Mouse (Mus musculus) testis, postnatal 14 days (tissue): Measurements from ENCODE around the gene Clmn.

ENCODE experiments used
- DNase-seq: peaks from one replicate; pipeline ENCODE4 v3.0.0; 2021; ENCODE audit warnings: low spot score

Gene Clmn

GRCm38 (mm10) chr12:104864439-104865165 lies at the start of gene Clmn:
Gene Clmn (minus strand): TSS chr12:104865076.
- no peak for DNase-seq

GRCm38 (mm10) chr12:104912990-104913389 lies 48.1 kb upstream of the Clmn start:
- no peak for DNase-seq

DNA sequence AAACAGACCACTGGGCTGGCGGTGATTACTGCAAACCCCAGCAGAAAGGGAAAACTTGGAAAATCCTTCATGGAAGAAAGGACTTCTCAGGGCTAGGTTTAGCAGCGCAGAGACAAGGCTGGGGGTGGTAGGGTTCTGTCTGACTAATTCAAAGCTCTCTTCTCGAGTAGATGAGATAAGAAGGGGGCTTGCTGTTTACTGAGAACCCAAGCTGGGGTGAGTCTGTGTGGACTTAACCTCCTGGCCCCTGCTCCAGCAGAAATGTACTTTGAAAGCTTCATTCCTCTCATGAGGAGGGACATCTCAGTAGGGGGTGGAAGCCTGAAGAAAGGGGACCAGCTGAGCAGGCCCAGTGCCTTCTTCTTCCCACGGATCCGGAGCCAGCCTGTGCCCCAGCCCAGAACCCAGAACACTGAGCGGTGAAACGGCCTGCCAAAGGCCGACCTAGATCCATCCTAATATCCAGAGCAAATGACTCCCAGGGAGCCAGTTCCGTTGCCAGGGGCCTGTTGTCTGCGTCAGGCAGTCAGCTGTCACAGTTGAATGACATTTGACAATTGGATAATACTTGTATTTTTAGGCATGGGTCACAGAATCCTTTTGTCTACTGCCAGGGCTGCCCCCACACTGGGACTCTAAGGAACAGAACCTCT lies 47.5 kb upstream of the Clmn start:
- DNase-seq = no peak

DNA sequence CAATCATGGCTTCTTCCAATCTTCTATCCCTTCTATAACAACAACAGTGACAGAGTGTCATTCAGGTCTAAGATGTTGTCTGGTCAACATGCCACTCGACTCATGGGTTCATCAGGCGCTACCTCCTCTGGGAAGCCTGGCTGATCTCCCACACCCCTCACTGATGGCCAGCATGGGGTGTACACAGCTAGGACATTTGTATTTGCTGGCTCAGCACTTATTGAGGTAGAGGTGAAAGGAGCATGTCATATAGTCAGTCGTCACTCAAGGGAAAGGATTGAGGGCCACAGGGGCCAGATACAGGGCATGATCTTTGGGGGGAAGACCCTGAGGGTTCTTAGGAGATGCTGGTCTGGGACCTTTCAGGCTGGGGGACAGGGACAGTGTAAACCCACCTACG lies 44.9 kb upstream of the Clmn start:
- no peak for DNase-seq

GRCm38 (mm10) chr12:104908986-104909385 lies 44.1 kb upstream of the Clmn start:
- DNase-seq = no peak

- no peak for DNase-seq
These were observed 43.3 kb upstream of the Clmn start for GRCm38 (mm10) chr12:104908024-104908781.

GRCm38 (mm10) chr12:104907133-104907532 lies 42.3 kb upstream of the Clmn start:
- DNase-seq = no peak

DNA sequence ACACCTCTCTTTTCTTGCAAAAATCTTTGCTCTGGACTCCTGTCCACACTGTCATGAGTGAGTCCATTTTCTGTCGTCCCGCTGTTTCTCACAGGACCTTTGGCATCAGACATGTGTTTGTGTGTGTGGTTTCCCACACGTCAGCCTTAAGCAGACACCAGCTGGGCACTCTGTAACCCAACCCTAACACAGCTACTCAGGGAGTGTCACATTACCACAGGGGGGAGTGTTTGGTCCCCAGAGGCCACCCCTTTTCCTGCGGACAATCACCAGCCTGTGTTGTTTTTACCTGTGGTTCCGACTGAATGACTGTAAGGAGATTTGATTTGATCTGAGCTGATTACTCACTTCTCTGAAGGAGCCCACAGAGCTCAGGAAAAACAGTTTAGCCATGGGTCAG lies 39.3 kb upstream of the Clmn start:
- no peak for DNase-seq

DNA sequence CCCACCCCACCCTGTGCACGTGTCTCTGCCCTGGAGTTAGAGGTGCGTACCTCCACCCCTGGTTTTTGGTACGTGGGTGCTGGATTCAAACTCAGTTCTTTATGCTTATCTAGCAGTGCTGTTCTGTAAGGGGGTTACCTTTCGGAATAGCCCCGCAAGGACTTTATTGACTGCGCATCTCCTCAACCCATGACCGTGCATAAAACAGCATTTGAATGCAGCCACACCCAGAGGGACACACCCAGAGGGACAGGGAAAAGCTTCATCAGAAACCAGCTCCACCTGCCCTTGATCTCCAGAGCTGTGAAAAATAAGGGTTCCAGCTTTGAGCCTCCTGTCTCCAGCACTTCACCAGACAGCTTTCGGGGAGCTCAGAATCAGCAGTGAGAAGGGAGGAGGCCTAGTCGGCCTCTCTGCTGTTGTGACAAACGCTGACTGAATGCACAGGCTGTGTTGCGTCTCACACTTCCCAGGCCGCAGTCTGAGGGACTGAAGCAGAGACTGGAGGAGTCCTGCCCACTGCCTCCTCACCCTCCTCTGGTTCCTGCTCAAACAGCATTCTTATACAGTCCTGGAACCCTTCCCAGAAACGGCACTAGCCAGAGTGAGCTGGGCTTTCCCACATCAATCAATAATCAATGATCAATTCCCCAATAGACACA lies 37.6 kb upstream of the Clmn start:
- DNase-seq = no peak

DNA sequence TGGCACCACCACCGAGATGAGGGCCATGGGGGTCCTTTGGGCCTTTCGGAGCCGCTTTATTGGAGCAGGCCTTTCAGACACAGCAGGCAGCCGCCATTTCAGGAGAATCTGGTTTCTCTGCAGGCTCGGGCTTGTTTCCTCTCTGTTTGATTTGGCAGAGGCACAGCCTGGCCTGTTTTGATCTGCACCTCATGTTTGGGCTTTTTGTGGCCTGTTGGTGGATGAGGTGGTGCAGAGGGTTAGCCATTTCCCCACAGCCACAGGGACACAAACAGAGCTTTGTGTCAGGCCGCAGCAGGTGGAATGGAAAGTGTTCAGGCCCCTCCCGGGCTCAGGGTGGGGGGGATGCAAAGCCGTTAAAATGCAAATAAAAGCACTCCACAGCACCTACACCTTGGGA lies 36.4 kb upstream of the Clmn start:
- DNase-seq = no peak

- no peak for DNase-seq
These were observed 35.0 kb upstream of the Clmn start for GRCm38 (mm10) chr12:104899835-104900234.

DNA sequence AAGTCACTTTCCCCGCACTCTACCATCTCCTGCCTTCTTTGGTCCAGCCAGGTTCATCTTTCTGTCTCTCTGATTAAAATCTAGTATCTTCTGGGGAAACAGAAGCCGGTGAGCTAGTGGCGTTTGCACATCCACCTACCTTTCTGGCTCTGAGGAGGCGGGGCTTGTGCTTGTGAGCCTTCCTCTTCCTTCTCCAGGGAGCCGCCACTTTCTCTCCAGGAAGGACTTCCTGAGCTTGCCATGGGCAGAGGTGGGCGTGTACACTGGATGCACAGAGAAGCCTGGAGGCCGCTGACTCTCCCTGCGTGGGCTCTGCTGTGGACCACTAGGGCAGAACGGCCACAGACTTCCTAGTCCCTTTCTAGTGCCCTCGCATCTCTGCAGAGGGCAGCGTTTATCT lies 34.3 kb upstream of the Clmn start:
- no peak for DNase-seq

DNA sequence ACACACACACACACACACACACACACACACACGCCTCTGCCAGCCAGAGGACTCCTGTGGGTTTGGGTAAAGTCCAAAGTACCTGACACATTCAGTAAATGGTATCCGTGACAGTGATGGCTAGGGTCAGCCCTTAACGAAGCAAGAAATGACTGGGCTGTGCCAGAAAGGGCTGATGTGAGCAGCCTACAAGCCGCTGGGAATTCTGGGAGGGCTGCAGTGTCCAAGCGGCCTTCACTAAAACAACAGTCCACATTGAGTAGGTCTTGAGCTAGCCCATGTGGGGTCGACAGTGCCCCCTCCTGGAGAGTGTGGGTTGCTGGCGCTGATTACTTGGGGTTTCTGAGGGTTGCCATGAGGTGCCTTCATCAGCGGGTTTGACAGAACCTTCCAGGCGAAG lies 33.8 kb upstream of the Clmn start:
- no peak for DNase-seq

DNA sequence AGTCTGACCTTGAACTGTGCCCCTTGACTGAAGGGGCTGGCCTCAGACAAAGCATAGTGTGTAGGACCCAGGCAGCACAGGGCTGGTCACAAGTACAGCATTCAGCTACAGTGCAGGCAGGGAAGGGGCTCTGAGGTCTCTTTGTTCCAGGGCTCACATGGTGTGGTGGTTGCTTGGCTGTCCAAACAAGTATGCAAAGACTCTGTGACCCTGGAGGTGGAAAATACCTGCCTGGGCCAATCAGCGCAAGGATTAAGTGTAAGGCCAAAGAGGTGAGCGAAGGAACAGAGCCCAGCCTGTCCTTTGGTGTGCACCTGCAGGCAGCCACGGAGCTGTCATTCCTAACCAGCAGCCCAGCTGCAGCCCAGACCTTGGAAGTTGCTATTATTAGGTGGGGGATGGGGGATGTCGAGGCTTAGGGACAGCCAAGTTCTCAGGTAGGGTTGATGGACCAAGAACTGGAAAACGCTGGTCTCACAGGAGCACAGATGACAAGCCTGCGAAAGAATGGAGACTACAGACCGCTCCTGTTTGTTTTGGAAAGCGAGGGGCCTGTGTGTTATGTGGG lies 32.3 kb upstream of the Clmn start:
- DNase-seq = no peak

DNA sequence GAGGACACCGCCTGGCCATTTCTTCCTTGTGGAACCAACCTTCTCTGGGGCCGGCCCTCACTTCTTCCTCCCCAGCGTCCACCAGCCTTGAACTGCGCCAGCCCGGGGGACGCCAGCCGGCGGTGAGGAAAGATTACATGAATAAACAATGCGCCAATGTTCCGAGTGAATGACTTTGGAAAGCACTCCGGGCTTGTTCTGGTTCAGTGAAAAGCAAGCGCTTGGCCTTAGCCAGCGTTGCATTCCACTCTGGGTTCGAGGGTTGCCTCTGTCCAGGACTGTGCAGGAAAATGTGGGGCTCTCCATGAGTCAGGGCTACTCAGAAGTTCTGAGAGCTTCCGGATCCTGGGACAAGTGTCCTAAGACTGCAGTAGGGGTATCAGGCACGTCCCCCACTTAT lies 31.8 kb upstream of the Clmn start:
- DNase-seq = no peak

- no peak for DNase-seq
These were observed 27.4 kb upstream of the Clmn start for GRCm38 (mm10) chr12:104892245-104892644.

DNA sequence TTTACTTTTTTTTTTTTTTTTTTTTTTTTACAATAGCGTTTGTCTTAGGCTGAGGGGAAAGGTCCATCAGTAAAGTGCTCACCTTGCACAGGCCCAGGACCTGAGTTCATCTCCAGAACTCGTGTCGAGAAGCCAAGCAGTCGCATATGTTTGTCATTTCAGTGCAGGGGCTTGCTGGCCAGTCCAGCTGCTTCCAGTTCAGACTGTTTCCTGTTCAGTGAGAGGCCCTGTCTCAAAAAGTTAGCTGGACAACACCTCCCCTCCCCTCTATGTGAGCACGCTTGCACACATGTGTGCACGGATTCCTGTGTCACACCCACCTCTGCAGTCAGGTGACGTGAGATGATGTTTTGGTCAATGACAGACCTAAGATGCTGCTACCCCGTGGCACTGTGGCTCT lies 25.2 kb upstream of the Clmn start:
- no peak for DNase-seq

DNA sequence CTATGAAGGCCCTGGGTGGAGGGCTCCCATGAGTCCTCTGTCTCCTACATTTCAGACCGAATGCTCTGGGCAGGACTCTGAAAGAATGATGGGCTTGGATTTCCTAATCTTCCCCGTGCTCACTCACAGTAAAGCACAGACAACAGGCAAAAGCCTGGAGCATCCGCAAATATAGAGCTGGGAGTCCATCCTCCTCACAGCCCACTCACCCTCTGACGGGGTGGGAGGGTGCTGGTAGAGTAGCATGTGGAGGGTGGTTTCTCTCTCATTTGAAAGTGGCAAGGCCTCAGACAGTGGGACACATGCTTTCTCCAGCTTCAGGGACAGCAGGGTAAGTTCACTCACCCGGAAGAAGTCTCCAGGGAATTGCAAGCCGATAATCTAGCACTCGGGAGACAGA lies 21.2 kb upstream of the Clmn start:
- no peak for DNase-seq

DNA sequence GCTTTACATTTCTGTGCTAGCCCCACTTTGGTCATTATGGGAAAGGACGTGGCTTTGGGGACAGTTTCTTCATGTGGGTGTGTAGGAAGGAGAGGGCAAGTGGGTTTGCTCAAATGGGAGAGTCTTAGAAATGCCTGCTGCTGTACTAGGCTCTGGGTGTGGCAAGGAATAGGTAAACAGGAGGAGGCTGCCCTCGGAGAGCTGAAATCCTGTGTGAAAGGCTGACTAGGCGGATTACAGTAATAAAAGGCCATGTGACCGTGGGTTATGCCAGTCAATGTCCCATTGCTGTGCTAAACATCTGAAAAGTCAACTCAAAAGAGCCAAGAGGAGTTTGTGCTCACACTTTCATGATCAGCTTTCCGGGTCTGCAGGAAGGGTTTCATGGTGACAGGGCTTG lies 17.7 kb upstream of the Clmn start:
- no peak for DNase-seq

DNA sequence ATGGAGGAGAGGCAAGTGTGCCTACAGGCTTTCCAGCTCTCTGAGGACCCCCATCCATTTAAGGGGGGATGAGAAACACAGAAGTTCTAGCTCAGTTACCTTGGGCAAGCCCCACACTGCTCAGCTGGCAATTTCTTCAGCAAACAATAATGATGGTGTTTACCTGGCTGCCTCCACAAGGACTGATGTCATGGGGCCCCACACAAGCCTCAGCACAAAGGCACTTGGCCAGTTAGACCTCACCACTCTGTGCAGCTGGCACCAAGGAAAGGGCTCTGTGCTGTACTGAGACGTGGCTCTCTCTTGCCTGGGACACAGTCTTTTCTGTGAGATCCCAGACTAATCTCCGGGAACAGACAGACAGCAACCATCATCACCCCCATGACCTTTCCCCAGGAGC lies 17.2 kb upstream of the Clmn start:
- DNase-seq = no peak

DNA sequence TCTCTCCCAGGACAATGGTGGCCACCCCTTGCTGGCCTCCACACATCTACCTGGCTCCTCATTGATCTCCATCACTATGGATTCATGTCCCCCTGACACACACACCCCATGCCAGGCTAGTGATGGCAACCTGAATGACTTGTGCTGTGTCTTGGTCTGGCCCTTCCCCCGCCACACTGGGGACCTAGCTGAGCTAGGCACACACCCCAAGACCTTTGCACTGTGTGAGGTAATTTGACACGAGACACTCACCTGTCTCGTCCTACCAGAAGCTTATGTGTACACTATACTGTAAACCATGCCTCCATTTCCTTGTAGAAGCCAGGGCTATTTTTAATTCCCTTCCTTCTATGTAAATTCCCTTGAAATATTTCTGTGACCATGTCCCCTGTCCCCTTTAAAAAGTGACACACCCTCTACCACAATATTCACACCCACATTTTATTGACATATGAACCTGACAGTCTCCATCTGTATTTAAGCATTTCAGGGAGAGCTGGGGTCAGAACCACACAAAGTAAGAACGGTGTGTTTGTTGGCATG lies 16.7 kb upstream of the Clmn start:
- no peak for DNase-seq

GRCm38 (mm10) chr12:104880367-104880766 lies 15.5 kb upstream of the Clmn start:
- no peak for DNase-seq
